Mouse (Mus musculus): Measurements from ENCODE around the gene Luc7l. TPM values are rescaled to one million over a fixed set of nuclear protein-coding genes. Genes with fewer than 3 reads are reported as not detected.

The Luc7l gene
- polyA plus RNA-seq (2012; rRNA removed) = 111 and 112 TPM in 2 replicates

DNA sequence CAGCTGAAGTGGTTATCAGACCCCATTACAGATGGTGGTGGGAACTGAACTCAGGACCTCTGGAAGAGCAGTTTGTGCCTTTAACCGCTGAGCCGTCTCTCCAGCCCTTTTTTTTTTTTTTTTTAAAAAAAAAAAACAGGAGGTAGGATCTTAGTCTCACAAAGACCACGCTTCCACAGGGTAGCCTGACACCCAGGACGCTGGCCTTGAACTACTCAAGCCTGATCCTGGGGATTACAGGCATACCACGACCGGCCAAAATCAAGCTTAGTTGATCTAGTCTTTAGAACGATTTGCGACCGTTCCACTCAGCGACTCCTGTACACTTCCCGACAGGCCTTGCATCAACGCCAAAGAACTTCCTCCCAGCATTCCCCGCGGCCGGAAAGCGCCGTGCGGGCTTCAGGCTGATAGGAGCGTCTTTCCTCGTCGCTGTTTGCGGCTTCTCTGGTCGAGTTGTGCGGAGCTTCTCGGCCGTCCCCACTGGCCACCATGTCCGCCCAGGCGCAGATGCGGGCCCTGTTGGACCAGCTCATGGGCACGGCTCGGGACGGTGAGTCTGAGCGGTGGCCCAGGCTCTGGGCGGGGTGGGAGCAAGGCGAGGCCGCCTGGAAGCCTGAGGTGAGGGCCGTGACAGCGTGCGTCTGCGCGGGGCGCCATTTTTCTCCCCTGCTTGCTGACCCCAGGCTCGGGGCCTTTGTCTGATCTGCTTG is at the start of gene Luc7l:
TSS of gene Luc7l (plus strand) at position 358 of the 713 bp plus-strand sequence.

DNA sequence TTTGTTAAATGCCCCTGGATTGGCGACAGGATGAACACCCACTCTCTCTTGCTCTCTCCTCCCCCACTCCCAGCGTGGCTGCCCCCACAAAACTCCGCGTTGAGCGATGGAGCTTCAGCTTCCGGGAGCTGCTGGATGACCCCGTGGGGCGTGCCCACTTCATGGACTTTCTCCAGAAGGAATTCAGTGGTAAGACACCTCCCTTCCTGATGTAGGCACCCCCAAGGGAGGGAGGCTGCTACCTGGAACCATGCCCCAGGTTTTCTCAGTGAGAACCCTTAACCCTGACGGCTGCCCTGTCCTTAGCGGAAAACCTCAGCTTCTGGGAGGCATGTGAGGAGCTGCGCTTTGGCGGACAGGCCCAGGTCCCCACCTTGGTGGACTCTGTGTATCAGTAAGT is 45.0 kb upstream of the Luc7l start, which contains the start of gene Arhgdig:
TSS of gene Arhgdig (minus strand) at position 101 of the 400 bp plus-strand sequence.

DNA sequence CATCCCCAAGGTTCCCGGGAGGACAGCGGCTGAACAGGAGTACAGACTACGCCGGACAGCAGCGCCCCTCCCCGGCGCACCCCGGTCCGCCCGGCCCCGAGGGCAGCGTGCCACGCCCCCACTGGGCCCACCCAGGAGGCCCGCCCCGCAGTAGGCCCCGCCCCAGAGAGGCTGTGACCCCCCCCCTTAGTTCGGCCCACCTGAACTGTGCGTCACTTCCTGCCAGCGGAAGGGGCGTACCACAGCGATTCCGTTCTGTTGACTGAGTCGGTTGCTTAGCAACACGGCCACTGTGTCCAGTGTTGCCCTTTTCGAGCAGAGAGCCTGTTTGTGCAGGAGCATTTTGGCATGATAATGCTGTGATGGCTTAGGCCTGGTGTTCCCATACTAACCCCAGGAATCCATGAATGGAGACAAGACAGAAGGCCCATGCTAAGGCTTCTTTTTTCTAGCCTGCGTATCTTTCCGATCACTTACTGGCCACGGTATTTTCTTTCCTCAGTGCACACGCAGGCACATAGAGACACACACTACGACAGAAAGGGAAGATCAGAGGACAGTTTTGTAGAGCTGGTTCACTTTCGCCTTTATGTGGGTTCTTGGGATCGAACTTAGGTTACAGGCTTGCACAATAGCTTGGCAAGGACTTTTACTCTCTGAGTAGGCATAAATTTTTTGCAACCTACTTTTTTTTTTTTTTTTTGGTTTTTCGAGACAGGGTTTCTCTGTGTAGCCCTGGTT is 8.4 kb upstream of the Luc7l start, which contains the start of gene Fam234a:
TSS of gene Fam234a (minus strand) at position 142 of the 741 bp plus-strand sequence.

Other genes with a start within 250 kb of the Luc7l start
- 58.8 and 66.0 TPM in 2 replicates for gene Rab11fip3, start 183.3 kb upstream of the Luc7l start, polyA plus RNA-seq (2012; rRNA removed)
- 34.1 and 34.8 TPM in 2 replicates for gene Decr2, start 162.6 kb upstream of the Luc7l start, polyA plus RNA-seq (2012; rRNA removed)
- 24.6 and 25.0 TPM in 2 replicates for gene Nme4, start 157.3 kb upstream of the Luc7l start, polyA plus RNA-seq (2012; rRNA removed)
- gene Tmem8, start 139.6 kb upstream of the Luc7l start, polyA plus RNA-seq (2012; rRNA removed) = 9.5 and 10.5 TPM in 2 replicates
- gene Mrpl28, start 129.4 kb upstream of the Luc7l start, polyA plus RNA-seq (2012; rRNA removed) = 100 and 106 TPM in 2 replicates
- 24.1 and 24.8 TPM in 2 replicates for gene Axin1, start 114.2 kb upstream of the Luc7l start, polyA plus RNA-seq (2012; rRNA removed)
- 0.05 and 0.06 TPM in 2 replicates for gene Pdia2, start 53.8 kb upstream of the Luc7l start, polyA plus RNA-seq (2012; rRNA removed)
- 25.8 and 30.9 TPM in 2 replicates for gene Rgs11, start 49.9 kb upstream of the Luc7l start, polyA plus RNA-seq (2012; rRNA removed)
- gene Arhgdig, start 45.1 kb upstream of the Luc7l start, polyA plus RNA-seq (2012; rRNA removed) = 133 and 144 TPM in 2 replicates
- gene Fam234a, start 8.7 kb upstream of the Luc7l start, polyA plus RNA-seq (2012; rRNA removed) = 25.7 and 26.1 TPM in 2 replicates
- 21.7 and 25.1 TPM in 2 replicates for gene Neurl1b, start 161.9 kb downstream of the Luc7l start, polyA plus RNA-seq (2012; rRNA removed)

Data from central nervous system, embryonic 18 days (tissue).